Mouse (Mus musculus): ENCODE data around the gene Gm11114. TPM values are rescaled to one million over a fixed set of nuclear protein-coding genes. Genes with fewer than 3 reads are reported as not detected.
A peak's percentile ranks its signal among the peaks of the same experiment; 100 is the strongest.

Gm11114 gene
- total and polyA plus RNA-seq, 2 experiments from 2014 or later = not detected

DNA sequence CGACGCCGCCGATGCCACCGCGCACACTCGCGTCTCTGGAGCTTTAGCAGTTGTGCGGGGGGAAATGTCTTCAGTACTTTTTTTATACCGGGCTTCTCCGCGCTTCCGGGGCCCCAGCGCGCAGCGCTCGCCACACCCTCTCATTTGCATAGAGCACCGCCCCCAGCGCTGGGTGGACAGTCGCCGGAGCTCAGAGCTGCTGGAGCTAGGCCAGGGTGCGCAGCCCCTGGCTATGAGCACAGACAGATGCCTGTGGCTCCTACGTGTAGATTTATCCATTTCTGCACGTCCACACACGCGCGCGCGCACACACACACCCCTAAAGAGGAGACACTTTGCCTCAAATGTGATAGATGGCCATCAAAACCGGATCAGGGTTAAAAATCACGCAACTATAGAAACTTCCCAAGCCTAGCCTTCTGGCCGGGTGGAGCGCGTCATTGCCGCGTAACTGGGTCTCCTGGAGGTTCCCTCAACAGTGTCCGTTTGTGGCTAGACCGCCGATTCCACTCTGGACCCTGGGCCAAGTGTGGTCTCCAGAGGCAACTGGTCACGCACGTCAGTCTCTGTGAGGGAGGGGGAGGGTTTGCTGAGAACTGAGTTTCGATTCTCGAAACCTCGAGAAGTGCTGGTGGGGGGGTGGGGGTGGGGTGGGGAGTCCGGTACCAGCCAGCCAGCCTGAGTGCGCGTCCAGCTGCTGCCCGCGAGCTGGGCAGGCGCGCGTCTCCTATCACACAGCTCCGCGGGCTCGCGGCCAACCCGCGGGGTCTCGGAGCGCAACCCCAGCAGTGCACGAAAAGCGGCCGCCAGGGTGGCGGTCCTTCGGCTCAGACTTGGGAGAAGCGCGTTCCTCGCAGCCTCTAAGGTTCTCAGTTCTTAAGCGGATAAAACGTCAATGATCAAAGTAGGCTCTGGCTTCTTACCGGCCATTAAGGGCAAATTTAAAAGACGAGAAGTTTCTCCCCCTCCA is 15.0 kb downstream of the Gm11114 start, which contains the start of gene Tent5a:
TSS of gene Tent5a (minus strand) at position 107 of the 970 bp plus-strand sequence.
- H3K9ac ChIP-seq (replicated peaks; ENCODE audit: low read depth, low read length) = peak within 1 kb of the TSS; percentile 73
- peaks cover 9% of the 10 kb centered on the region for H3K4me1 ChIP-seq (ENCODE audit: control insufficient read depth, insufficient read depth)
- no peaks in the 10 kb centered on the region for H3K36me3 ChIP-seq (replicated peaks; ENCODE audit: control insufficient read depth, insufficient read depth, low read length)
- TF ChIP-seq CTCF (IDR thresholded peaks at IDR 0.05; ENCODE audit: low read depth) = no peak
- no peak for TF ChIP-seq EP300 (IDR thresholded peaks at IDR 0.05; ENCODE audit: low read depth)
- DNase-seq (ENCODE audit: low spot score) (peak; percentile 91), ATAC-seq (ENCODE audit: insufficient read depth, low read depth) (peak; percentile 91)
- peak within 1 kb of the TSS; percentile 84 for H3K4me3 ChIP-seq (ENCODE audit: low read depth, low read length)
- H3K27me3 ChIP-seq (ENCODE audit: control insufficient read depth, insufficient read depth, low read length) = no peaks in the 10 kb centered on the region
- WGBS = under 1% methylated on average over 72 of the region's 72 CpGs
- H3K9me3 ChIP-seq (replicated peaks; ENCODE audit: control insufficient read depth, low read length) = no peaks in the 10 kb centered on the region
- peak within 1 kb of the TSS; percentile 86 for H3K4me2 ChIP-seq (ENCODE audit: low read depth, low read length)
- peak within 1 kb of the TSS; percentile 94 for H3K27ac ChIP-seq (ENCODE audit: low read depth)

DNA sequence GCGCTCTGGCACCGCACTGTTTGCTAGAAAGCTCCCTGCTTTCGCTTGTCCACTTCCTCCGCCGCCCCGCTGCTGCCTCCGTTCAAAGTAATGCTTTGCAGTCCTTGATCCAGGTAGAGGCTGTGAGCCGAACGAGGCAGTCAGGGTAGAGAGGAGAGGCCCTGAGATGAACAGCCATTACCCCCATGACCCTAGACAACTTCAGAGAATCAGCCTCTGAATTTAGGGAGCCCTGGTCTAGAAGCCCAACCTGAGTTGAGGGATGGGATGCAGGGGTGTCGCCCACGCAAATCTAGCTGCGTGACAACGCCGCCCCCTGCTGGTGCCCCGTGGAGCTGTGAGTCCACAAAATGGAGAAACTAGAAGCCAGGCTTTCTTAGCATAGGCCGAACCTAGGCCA is 15.7 kb downstream of the Gm11114 start:
- Histone ChIP-seq H3K4me2 (ENCODE audit: low read depth, low read length) (peak overlapping the region; percentile 86), H3K27me3 (ENCODE audit: control insufficient read depth, insufficient read depth, low read length) (no peaks in the 10 kb centered on the region), H3K36me3 (replicated peaks; ENCODE audit: control insufficient read depth, insufficient read depth, low read length) (no peaks in the 10 kb centered on the region), H3K27ac (ENCODE audit: low read depth) (peak overlapping the region; percentile 94), H3K4me1 (ENCODE audit: control insufficient read depth, insufficient read depth) (peaks cover 9% of the 10 kb centered on the region), H3K9ac (replicated peaks; ENCODE audit: low read depth, low read length) (peak overlapping the region; percentile 73), H3K4me3 (ENCODE audit: low read depth, low read length) (peak overlapping the region; percentile 84), H3K9me3 (replicated peaks; ENCODE audit: control insufficient read depth, low read length) (no peaks in the 10 kb centered on the region)
- ATAC-seq (ENCODE audit: insufficient read depth, low read depth) (peak; percentile 11), DNase-seq (ENCODE audit: low spot score) (peak; percentile 69)
- TF ChIP-seq EP300 (IDR thresholded peaks at IDR 0.05; ENCODE audit: low read depth) (no peak), CTCF (IDR thresholded peaks at IDR 0.05; ENCODE audit: low read depth) (peak; percentile 95)
- WGBS = under 1% methylated on average over 16 of the region's 16 CpGs

DNA sequence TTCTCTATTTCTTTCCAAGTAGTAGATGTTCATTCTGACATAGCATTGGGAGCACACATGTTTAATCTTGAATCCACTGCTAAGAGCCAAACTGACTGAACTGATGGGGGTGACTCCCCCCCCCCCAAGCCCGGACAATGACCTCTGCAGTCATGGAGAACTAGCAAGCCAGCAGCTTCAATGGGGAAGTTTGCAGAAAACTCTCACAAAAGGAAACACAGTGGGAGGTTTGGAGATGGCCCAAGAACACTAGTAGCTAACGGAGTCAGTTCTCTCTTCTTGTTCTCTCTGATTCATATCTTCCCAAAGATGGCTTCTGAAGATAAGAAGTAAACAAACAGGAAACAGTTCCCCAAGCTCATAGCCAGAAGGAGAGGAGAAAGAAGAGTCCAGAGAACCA is 18.9 kb downstream of the Gm11114 start:
- no peak overlapping the region for H3K9ac ChIP-seq (replicated peaks; ENCODE audit: low read depth, low read length)
- H3K9me3 ChIP-seq (replicated peaks; ENCODE audit: control insufficient read depth, low read length) = no peaks in the 10 kb centered on the region
- TF ChIP-seq EP300 (IDR thresholded peaks at IDR 0.05; ENCODE audit: low read depth) (no peak), CTCF (IDR thresholded peaks at IDR 0.05; ENCODE audit: low read depth) (no peak)
- no peak for DNase-seq (ENCODE audit: low spot score)
- no peaks in the 10 kb centered on the region for H3K27me3 ChIP-seq (ENCODE audit: control insufficient read depth, insufficient read depth, low read length)
- H3K4me2 ChIP-seq (ENCODE audit: low read depth, low read length) = no peak overlapping the region
- no peaks in the 10 kb centered on the region for H3K36me3 ChIP-seq (replicated peaks; ENCODE audit: control insufficient read depth, insufficient read depth, low read length)
- no peak overlapping the region for H3K27ac ChIP-seq (ENCODE audit: low read depth)
- no peak overlapping the region for H3K4me3 ChIP-seq (ENCODE audit: low read depth, low read length)
- WGBS = 49% methylated on average over 2 of the region's 2 CpGs
- ATAC-seq (ENCODE audit: insufficient read depth, low read depth) = no peak
- no peaks in the 10 kb centered on the region for H3K4me1 ChIP-seq (ENCODE audit: control insufficient read depth, insufficient read depth)

DNA sequence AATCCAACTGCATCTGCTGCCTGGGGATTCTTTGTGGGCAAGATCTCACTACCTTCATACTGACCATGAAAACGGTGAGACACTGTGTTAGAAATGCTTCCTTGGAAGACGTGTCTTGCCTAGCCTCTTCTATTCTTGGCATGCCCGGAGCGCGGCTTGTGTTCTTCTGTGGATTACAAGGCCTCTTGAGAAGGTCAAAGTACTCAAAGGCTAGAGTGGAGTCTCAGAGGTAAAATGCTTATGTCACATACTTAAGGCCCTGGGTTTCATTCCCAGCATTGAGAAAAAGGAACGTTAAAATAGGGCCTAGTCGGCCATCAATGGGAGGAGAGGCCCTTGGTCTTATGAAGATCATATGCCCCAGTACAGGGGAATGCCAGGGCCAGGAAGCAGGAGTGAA is 23.5 kb downstream of the Gm11114 start:
- ATAC-seq (ENCODE audit: insufficient read depth, low read depth) = no peak

DNA sequence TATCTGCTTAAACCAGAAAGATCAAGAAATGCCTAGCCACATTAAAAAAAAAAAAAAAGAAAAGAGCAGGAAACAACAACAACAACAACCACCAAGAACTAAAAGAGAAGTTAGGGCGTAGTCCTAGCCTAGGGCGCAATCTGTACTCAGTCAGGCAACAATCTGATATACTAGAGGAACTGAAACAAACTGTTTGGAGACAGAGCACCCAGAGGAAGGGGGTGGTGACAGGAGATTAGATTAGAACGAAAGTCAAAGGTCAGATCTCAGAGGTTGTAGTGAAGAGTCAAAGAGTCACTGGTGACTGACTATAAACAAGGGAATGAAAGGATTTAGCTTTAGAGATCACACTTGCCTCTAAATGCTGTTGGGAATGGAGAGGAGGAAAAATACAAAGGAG is 27.7 kb downstream of the Gm11114 start:
- ATAC-seq (ENCODE audit: insufficient read depth, low read depth) (no peak), DNase-seq (ENCODE audit: low spot score) (no peak)
- WGBS = 64% methylated on average over 3 of the region's 3 CpGs
- Histone ChIP-seq H3K9me3 (replicated peaks; ENCODE audit: control insufficient read depth, low read length) (no peaks in the 10 kb centered on the region), H3K27me3 (ENCODE audit: control insufficient read depth, insufficient read depth, low read length) (no peaks in the 10 kb centered on the region), H3K4me2 (ENCODE audit: low read depth, low read length) (no peak overlapping the region), H3K4me1 (ENCODE audit: control insufficient read depth, insufficient read depth) (no peaks in the 10 kb centered on the region), H3K9ac (replicated peaks; ENCODE audit: low read depth, low read length) (no peak overlapping the region), H3K4me3 (ENCODE audit: low read depth, low read length) (no peak overlapping the region), H3K27ac (ENCODE audit: low read depth) (no peak overlapping the region), H3K36me3 (replicated peaks; ENCODE audit: control insufficient read depth, insufficient read depth, low read length) (no peaks in the 10 kb centered on the region)
- TF ChIP-seq CTCF (IDR thresholded peaks at IDR 0.05; ENCODE audit: low read depth) (no peak), EP300 (IDR thresholded peaks at IDR 0.05; ENCODE audit: low read depth) (no peak)

More for the DNA sequence above, 23.5 kb downstream of the Gm11114 start:
- H3K36me3 ChIP-seq (replicated peaks; ENCODE audit: control insufficient read depth, insufficient read depth, low read length) = no peaks in the 10 kb centered on the region
- TF ChIP-seq CTCF (IDR thresholded peaks at IDR 0.05; ENCODE audit: low read depth) = no peak
- TF ChIP-seq EP300 (IDR thresholded peaks at IDR 0.05; ENCODE audit: low read depth) = no peak
- H3K4me1 ChIP-seq (ENCODE audit: control insufficient read depth, insufficient read depth) = no peaks in the 10 kb centered on the region
- no peak overlapping the region for H3K4me3 ChIP-seq (ENCODE audit: low read depth, low read length)
- WGBS = 73% methylated on average over 7 of the region's 7 CpGs
- H3K9ac ChIP-seq (replicated peaks; ENCODE audit: low read depth, low read length) = no peak overlapping the region
- no peak overlapping the region for H3K4me2 ChIP-seq (ENCODE audit: low read depth, low read length)
- no peak for DNase-seq (ENCODE audit: low spot score)
- H3K27me3 ChIP-seq (ENCODE audit: control insufficient read depth, insufficient read depth, low read length) = no peaks in the 10 kb centered on the region
- no peak overlapping the region for H3K27ac ChIP-seq (ENCODE audit: low read depth)
- H3K9me3 ChIP-seq (replicated peaks; ENCODE audit: control insufficient read depth, low read length) = no peaks in the 10 kb centered on the region
